Mouse (Mus musculus): ENCODE results near the gene Gm8024.
"Not testable (repeated sequence)": the region's sequence is repeated elsewhere in the genome, so short reads cannot be mapped to it uniquely, and the experiment has no call there.

Gene Gm8024

DNA sequence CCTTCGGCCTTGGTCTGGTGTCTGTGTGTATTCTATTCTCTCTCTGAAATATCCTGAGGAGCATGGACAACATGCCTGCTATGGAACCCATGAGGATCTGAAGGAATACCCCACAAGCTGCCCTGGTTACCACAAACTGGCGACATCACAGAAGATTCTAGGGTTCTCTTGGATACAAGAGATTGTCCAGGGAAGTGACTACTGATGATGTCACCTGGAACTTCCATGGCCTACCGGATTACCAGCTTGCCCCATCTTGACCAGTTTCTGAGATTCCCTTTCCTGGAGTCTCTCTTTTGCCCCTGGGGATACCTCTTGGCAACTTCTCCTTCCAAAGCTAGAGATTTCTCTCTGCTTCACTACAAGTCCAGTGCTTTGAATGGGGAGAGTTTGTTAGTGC is at the start of gene Gm8024:
Gm8024 (minus strand) TSS at position 101 of the 400 bp plus-strand sequence.
- not testable (repeated sequence) for ATAC-seq (ENCODE audit: insufficient number of reproducible peaks, low FRiP score, low TSS enrichment)

DNA sequence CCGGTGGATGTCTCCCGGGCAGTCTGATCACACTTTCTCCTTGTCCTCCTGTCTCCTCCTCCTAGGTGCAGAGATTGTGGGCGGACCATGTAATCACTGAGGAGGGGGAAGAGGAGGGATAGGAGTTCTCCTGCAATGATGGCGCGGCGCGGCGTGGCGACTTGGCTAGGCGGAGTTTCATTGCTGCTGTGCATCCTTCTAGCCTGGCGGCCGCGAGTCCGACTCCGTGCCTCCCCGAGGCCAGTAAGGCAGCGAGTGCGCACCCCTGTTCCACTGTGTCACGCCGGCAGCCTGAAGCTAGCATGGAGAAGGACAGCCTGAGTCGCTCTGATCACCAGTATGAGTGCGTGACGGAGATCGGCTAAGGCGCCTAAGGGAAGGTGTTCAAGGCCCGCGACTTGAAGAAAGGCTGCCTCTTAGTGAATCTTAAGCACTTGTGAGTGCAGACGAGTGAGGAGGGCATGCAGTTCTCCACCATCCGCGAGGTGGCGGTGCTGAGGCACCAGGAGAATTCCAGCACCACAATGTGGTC is 19.2 kb upstream of the Gm8024 start:
- not testable (repeated sequence) for ATAC-seq (ENCODE audit: insufficient number of reproducible peaks, low FRiP score, low TSS enrichment)

DNA sequence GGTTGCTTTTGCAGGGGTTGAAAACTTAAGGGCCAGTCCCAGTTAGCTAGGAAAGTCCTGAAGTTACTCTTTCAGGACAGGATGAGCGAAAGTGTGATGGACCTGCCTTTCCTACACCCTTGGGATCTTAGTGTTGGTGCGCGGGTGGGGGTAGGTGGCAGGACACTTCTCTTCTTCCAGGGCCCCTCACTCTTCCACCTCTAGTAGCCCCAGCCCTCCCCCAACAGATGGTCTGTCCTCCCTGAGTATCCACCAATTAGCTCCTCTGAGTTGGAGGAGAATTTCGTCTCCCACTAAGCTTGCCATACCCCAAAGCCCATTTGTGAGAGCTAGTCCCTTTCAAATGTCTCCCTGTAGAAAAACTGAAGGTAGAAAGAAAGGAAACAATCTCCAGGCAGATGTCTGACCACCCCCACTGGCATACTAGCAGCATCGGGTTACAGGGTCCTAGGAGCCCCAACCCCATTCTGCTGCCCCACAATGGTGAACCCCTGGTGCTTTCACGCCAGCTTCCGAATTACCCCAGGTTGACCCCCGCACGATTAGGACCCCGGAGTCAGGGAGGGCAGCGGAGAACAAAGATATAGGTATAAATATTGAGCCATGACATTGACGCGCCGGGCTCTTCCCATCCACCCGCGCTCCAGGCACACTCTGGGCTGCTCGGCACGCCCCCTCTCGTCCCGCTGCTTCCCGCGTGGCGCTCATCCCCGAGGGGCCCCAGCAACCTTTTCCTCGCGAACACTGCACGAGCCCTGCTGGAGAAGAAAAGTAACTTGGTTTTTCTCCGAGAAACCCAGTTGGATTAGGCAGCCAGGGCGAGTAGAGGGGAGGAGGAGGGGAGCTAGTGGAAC is 18.5 kb upstream of the Gm8024 start:
- not testable (repeated sequence) for ATAC-seq (ENCODE audit: insufficient number of reproducible peaks, low FRiP score, low TSS enrichment)

DNA sequence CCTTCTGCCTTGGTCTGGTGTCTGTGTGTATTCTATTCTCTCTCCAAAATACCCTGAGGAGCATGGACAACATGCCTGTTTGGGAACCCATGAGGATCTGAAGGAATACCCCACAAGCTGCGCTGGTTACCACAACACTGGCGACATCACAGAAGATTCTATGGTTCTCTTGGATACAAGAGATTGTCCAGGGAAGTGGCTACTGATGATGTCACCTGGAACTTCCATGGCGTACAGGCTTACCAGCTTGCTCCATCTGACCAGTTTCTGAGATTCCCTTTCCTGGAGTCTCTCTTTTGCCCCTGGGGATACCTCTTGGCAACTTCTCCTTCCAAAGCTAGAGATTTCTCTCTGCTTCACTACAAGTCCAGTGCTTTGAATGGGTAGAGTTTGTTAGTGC is 21.8 kb downstream of the Gm8024 start, which contains the start of gene Gm8020:
Gm8020 (minus strand) TSS at position 101 of the 400 bp plus-strand sequence.
- not testable (repeated sequence) for ATAC-seq (ENCODE audit: insufficient number of reproducible peaks, low FRiP score, low TSS enrichment)
